Mouse (Mus musculus): ENCODE measurements around the gene Vmn2r61. TPM values are rescaled to one million over a fixed set of nuclear protein-coding genes. Genes with fewer than 3 reads are reported as not detected.

Vmn2r61 gene
- polyA plus RNA-seq (2014; fragmentation: Nextera tagmentation; extraction: Ambion mirVana): not detected in 2 replicates

- ATAC-seq (ENCODE audit: insufficient number of reproducible peaks, insufficient read depth, low FRiP score, low read depth): no peak
- Histone ChIP-seq H3K4me1 (ENCODE audit: control insufficient read depth, insufficient read depth, low read length) (no peaks in the 10 kb centered on the region), H3K27ac (ENCODE audit: low read length) (no peak within 1 kb of the TSS), H3K9me3 (ENCODE audit: control insufficient read depth, low read depth, low read length) (peaks cover 5% of the 10 kb centered on the region; the same call in 1 of the 2 replicates), H3K9ac (replicated peaks; ENCODE audit: low read depth, low read length) (no peak within 1 kb of the TSS), H3K27me3 (ENCODE audit: control insufficient read depth, insufficient read depth, low read length) (no peaks in the 10 kb centered on the region), H3K36me3 (ENCODE audit: control insufficient read depth, insufficient read depth, low read length) (no peaks in the 10 kb centered on the region), H3K4me3 (ENCODE audit: low read depth, low read length) (no peak within 1 kb of the TSS), H3K4me2 (replicated peaks; ENCODE audit: low read depth, low read length) (no peak within 1 kb of the TSS)
- WGBS: 85% methylated on average over 1 of the region's 1 CpGs
Measured at GRCm38 (mm10) chr7:42259753-42260152, at the start of gene Vmn2r61. Vmn2r61 (plus strand) TSS chr7:42260053.

Other genes with a start within 250 kb of the Vmn2r61 start
- not detected in 2 replicates for gene Vmn2r59, start 201.0 kb upstream of the Vmn2r61 start, polyA plus RNA-seq (2014; fragmentation: Nextera tagmentation; extraction: Ambion mirVana)
- gene Vmn2r60, start 152.3 kb upstream of the Vmn2r61 start, polyA plus RNA-seq (2014; fragmentation: Nextera tagmentation; extraction: Ambion mirVana): not detected in 2 replicates
- not detected in 2 replicates for gene 4933421I07Rik, start 188.1 kb downstream of the Vmn2r61 start, polyA plus RNA-seq (2014; fragmentation: Nextera tagmentation; extraction: Ambion mirVana)
- gene Zfp141, start 245.7 kb downstream of the Vmn2r61 start, polyA plus RNA-seq (2014; fragmentation: Nextera tagmentation; extraction: Ambion mirVana): 11.9 and 15.6 TPM in 2 replicates

All from stomach, embryonic 14.5 days (tissue).